Mouse (Mus musculus): ENCODE measurements at regions not wholly inside any gene's neighbourhood (a gene's known extent, or its start where the extent isn't known, plus 50 kb on each side); places are given as distances from the start of the nearest gene placed in this dataset.

- peak; percentile 59 for DNase-seq
These were observed 502.0 kb downstream of the 4931400O07Rik start for GRCm38 (mm10) chrX:62969746-62970145.
